Mouse (Mus musculus): ENCODE data around the gene 1700123L14Rik. TPM values are rescaled to one million over a fixed set of nuclear protein-coding genes. Genes with fewer than 3 reads are reported as not detected.
"Not testable (repeated sequence)": the region's sequence is repeated elsewhere in the genome, so short reads cannot be mapped to it uniquely, and the experiment has no call there.

Gene 1700123L14Rik
- total RNA-seq (2018; cell fraction: chromatin; rRNA removed) = not detected
- total RNA-seq (2018; cell fraction: cytosol; rRNA removed) = not detected
- total RNA-seq (2018; cell fraction: nucleus; rRNA removed) = not detected
- polyA plus RNA-seq (2018) = not detected in 3 replicates

DNA sequence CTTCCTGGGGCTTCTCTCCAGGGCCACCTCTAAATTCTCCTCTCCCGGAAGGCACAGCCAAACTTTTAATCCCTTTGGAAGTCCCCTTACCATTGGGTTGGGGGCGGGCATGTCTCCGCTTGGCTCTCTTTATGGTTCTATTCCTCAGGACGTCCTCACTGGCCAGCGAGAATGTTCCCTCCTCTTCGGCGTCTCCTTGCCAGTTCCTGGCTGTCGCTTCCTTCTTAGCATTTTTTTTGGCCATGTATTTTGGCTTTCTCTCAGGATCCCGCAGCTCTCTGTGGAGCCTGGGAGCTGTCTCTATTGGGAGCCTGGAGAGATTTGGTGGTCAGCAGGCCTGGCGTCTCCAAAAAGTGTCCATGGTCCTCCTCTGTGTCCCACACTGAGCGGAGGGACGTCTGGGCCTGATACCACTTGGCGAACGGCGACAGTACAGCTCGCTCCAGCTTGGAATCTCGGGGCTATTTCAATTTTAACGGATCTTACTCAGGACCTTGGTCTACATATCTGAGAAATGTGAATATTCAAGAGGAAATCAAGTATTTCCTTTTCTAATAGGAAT lies at the start of gene 1700123L14Rik:
Gene 1700123L14Rik (minus strand): TSS at position 426 of the 562 bp plus-strand sequence.
- Histone ChIP-seq H3K36me3 (ENCODE audit: inconsistent target) (no peaks in the 10 kb centered on the region), H3K79me2 (ENCODE audit: inconsistent target) (no peaks in the 10 kb centered on the region), H3K4me3 (ENCODE audit: inconsistent target) (no peak within 1 kb of the TSS), H3K27ac (no peak within 1 kb of the TSS)
- WGBS (ENCODE audit: missing documents) = 87% methylated on average over 18 of the region's 18 CpGs

DNA sequence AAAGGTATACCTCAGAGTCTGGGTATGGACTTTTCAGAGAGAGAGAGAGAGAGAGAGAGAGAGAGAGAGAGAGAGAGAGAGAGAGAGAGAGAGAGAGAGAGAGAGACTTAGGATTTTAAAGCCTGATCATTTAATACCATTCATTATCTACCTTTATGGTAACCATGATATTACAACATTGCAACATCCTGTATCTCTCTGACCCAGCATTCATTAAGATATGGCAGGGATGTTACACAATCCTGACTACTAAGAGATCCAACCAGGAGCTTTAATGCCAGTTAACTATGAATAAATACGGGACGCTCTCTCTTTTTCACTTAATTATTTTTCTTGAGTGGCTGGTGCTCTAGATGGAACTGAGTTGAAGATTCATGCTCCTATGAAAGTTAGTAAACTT lies 39.4 kb upstream of the 1700123L14Rik start:
- H3K79me2 ChIP-seq (ENCODE audit: inconsistent target) = no peaks in the 10 kb centered on the region
- no peak overlapping the region for H3K4me3 ChIP-seq (ENCODE audit: inconsistent target)
- H3K27ac ChIP-seq = no peak overlapping the region
- no peaks in the 10 kb centered on the region for H3K36me3 ChIP-seq (ENCODE audit: inconsistent target)
- 90% methylated on average over 2 of the region's 2 CpGs for WGBS (ENCODE audit: missing documents)

DNA sequence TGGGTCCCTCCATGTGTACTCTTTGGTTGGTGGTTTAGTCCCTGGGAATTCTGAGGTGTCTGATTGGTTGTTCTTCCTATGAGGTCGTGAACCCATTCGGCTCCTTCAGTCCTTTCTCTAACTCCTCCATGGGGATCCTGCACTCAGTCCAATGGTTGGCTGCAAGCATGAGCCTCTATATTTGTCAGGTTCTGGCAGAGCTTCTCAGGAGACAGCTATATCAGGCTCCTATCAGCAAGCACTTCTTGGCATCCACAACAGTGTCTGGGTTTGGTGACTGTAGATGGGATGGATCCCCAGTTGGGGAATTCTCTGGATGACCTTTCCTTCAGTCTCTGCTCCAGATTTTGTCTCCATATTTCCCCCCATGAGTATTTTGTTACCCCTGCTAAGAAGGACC lies 32.9 kb upstream of the 1700123L14Rik start:
- H3K4me3 ChIP-seq (ENCODE audit: inconsistent target); H3K36me3 ChIP-seq (ENCODE audit: inconsistent target); H3K79me2 ChIP-seq (ENCODE audit: inconsistent target); H3K27ac ChIP-seq: not testable (repeated sequence)
- 93% methylated on average over 2 of the region's 2 CpGs for WGBS (ENCODE audit: missing documents)

DNA sequence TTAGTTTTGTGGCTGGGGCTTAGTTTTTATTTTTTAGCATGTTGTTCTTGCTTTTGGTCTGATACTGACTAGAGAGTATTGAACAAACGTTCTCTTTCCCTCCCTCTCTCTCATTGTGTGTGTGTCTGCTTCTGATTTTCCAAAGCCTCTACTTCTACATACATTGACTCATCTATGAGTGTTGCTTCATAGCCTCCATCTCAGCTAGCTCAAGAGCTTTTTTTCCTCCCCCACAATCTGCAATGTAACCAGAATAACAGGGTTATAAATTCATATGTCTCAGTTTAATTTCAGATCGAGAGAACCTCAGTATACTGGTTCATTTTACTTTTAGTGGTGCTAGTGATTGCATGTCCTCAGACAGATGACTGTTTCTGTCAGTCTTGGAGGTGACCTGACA lies 20.5 kb upstream of the 1700123L14Rik start:
- no peaks in the 10 kb centered on the region for H3K79me2 ChIP-seq (ENCODE audit: inconsistent target)
- no peak overlapping the region for H3K4me3 ChIP-seq (ENCODE audit: inconsistent target)
- H3K27ac ChIP-seq = no peak overlapping the region
- no peaks in the 10 kb centered on the region for H3K36me3 ChIP-seq (ENCODE audit: inconsistent target)
- 58% methylated on average over 2 of the region's 2 CpGs for WGBS (ENCODE audit: missing documents)

DNA sequence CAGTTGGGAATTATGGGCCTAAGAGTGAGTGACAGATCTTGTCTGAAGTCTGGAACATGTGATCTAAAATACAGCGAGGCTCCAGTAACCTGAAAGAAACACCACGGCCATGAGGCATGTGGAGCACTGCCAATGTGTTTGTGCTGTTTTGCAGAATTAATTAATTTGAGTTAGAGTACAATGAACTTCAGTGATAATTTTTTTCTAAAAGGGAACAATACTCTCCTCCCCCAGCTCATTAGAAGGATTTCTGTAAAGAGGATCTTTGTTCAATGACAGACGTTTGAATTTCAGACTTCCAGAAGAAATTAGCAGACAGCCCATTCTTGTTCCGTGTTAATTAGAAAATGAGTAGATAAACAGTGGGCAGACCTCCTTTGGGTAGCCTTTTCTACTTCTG lies 17.3 kb upstream of the 1700123L14Rik start:
- H3K27ac ChIP-seq = no peak overlapping the region
- H3K36me3 ChIP-seq (ENCODE audit: inconsistent target) = no peaks in the 10 kb centered on the region
- no peaks in the 10 kb centered on the region for H3K79me2 ChIP-seq (ENCODE audit: inconsistent target)
- 98% methylated on average over 4 of the region's 4 CpGs for WGBS (ENCODE audit: missing documents)
- no peak overlapping the region for H3K4me3 ChIP-seq (ENCODE audit: inconsistent target)

DNA sequence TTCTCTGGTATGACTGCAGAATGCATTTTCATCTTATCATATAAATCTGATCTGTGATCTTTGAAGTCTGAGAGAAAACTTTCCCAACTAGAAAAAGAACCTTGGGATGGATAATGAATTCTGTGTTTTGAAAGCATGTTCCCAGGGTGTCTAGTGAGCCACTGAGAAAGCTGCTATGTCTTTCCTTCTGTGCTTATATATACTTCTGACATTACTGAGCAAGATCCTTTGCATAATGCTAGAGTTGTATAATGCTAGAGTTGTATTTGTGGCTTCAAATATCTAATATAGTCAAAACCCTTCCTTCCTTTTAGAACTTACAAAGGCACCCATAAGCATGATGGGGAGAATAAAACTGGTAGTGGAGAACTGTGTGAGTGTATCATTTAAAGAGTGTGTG lies 12.5 kb upstream of the 1700123L14Rik start:
- no peaks in the 10 kb centered on the region for H3K36me3 ChIP-seq (ENCODE audit: inconsistent target)
- no peak overlapping the region for H3K27ac ChIP-seq
- no peaks in the 10 kb centered on the region for H3K79me2 ChIP-seq (ENCODE audit: inconsistent target)
- no peak overlapping the region for H3K4me3 ChIP-seq (ENCODE audit: inconsistent target)

DNA sequence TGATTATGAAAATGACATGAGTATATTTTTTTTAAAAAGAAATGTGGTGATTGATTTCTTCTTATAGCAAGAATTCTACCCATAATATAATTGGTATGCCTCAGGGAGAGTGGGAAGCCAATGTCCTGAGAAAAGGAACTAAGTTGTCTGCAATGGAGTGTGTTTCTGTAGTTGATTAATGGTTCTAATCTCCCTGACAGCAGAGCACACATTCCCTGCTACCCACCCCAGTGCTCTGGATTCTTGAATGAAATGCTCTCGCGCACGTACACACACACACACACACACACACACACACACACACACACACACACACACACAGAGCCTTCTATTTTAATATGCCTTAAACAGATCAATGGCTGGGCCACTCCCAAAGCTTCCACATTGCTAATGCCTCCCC lies 7.6 kb upstream of the 1700123L14Rik start:
- H3K27ac ChIP-seq = no peak overlapping the region
- no peak overlapping the region for H3K4me3 ChIP-seq (ENCODE audit: inconsistent target)
- H3K79me2 ChIP-seq (ENCODE audit: inconsistent target) = no peaks in the 10 kb centered on the region
- WGBS (ENCODE audit: missing documents) = 80% methylated on average over 1 of the region's 3 CpGs
- H3K36me3 ChIP-seq (ENCODE audit: inconsistent target) = no peaks in the 10 kb centered on the region

DNA sequence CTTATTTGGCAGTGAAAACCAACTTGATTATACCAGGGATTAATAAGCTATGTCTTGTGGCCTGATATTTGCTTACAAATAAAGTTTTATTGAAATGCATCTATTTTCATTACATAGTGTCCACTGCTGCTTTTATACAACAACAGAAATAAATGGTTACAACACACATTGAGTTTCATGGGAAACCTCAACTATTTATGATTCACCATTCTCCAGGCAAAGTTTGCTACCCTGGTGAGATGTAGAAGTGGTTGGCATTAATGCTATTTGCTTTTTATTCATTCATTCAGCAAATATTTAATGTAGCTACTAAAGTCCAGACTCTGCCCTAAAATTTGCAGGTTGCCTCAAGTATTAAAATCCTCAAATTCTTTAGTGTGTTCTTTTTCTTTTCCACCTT lies 988 bp upstream of the 1700123L14Rik start:
- H3K27ac ChIP-seq = no peak overlapping the region
- H3K4me3 ChIP-seq (ENCODE audit: inconsistent target) = no peak overlapping the region
- no peaks in the 10 kb centered on the region for H3K79me2 ChIP-seq (ENCODE audit: inconsistent target)
- no peaks in the 10 kb centered on the region for H3K36me3 ChIP-seq (ENCODE audit: inconsistent target)

DNA sequence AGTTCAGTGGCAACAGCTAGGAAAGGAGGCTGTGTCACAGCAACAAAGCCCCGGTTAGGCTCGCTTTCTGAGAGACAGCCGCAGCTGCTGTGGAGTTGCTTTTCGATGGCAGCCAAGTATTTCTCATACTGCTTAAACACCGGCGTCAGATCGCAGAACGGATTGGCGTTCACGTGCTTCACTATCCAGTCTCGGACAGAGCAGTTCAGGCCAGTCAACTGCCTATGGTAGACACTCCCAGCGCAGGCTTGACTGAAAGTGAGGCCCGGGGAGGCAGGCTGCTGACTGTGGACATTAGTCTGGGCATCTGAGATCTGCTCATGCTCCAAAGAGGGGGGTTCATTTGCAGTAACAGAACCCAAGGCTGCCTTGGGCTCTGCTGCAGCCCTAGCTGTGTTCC lies 640 bp downstream of the 1700123L14Rik start:
- Histone ChIP-seq H3K79me2 (ENCODE audit: inconsistent target) (no peaks in the 10 kb centered on the region), H3K4me3 (ENCODE audit: inconsistent target) (no peak overlapping the region), H3K36me3 (ENCODE audit: inconsistent target) (no peaks in the 10 kb centered on the region), H3K27ac (no peak overlapping the region)
- WGBS (ENCODE audit: missing documents) = 86% methylated on average over 13 of the region's 13 CpGs

DNA sequence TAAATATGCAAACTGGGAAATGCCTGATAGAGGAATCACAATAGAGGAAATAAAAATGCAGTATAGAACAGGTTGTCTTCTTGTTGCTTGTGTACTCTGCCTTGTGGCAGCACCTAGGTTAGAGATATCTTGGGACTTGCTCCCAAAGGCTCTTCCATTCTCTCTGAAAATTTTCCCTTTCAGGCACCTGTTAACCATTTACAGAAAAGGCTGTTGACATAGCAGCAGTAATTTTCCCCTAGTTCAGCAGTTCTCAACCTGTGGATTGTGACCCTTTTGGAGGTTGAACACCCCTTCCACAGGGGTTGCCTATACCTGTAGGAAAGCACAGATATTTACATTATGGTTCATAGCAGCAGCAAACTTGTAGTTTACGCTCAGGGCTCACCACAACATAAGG lies 22.7 kb downstream of the 1700123L14Rik start:
- H3K27ac ChIP-seq = no peak overlapping the region
- H3K4me3 ChIP-seq (ENCODE audit: inconsistent target) = no peak overlapping the region
- H3K36me3 ChIP-seq (ENCODE audit: inconsistent target) = no peaks in the 10 kb centered on the region
- WGBS (ENCODE audit: missing documents) = 88% methylated on average over 1 of the region's 1 CpGs
- no peaks in the 10 kb centered on the region for H3K79me2 ChIP-seq (ENCODE audit: inconsistent target)

DNA sequence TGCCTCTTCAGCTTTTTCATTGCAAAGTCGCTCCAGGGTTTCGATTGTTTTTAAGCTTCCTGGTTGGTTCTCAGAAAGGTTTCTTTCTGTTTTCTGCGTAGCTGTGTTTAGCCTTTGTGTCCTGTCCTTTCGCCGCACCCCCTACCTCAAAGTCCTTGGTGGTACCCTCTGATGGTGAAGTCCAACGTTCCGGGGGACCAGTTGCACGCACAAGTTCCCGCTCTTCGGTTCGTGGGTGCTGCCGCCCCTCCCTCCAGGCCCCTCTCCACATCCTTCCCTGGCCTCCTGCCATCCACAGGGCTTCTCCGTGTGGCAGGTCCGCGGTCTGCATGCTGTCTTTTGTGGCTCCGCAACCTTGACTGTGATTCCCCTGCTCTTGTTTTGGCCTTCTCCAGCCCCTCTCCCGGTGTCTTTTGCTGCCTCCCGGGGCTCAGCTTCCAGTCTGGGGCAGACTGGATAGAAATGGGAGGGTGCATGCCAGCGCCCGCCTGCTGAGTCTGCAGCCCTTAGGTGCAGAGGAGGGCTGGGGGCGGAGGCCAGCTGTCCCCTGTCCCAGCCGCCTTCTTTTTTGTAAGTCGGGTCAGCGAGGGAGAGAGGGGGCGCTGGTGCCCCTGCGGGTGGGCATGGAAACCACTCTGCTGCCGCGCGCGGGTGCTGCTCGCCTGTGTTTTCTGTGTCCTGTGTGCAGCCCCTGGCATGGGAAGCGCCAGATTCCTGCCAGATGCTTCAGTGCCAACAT lies 49.3 kb downstream of the 1700123L14Rik start:
- H3K36me3 ChIP-seq (ENCODE audit: inconsistent target) = no peaks in the 10 kb centered on the region
- WGBS (ENCODE audit: missing documents) = 2% methylated on average over 32 of the region's 32 CpGs
- H3K27ac ChIP-seq = no peak overlapping the region
- no peak overlapping the region for H3K4me3 ChIP-seq (ENCODE audit: inconsistent target)
- H3K79me2 ChIP-seq (ENCODE audit: inconsistent target) = no peaks in the 10 kb centered on the region

DNA sequence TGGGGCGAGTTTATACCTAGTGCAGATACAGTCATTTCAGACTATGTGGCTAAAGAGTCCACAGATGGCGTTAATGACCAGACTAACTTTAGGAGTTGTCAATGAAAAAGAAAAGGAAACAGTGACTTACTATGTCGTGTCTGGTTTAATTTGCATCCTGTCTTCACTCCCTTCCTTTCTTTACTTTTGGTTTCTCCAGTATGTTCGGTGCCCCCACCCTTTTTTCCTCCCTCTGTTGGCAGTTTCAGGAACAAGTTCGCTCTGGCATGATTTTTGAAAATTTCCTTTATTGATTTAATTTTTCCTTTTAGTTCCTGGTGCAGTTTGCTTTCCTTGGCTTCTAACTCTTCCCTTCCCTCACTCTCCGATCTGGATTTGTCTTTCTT lies 49.9 kb downstream of the 1700123L14Rik start:
- Histone ChIP-seq H3K27ac (no peak overlapping the region), H3K79me2 (ENCODE audit: inconsistent target) (no peaks in the 10 kb centered on the region), H3K4me3 (ENCODE audit: inconsistent target) (no peak overlapping the region), H3K36me3 (ENCODE audit: inconsistent target) (no peaks in the 10 kb centered on the region)
- WGBS (ENCODE audit: missing documents) = 2% methylated on average over 6 of the region's 6 CpGs

Other genes starting within 250 kb of the 1700123L14Rik start
- gene Fam19a1, start 53.1 kb downstream of the 1700123L14Rik start, polyA plus RNA-seq (2018) = not detected in 3 replicates

Data from macrophage (primary cell).